Mouse (Mus musculus): ENCODE data around the gene Mterf2.

The Mterf2 gene

GRCm38 (mm10) chr10:85127395-85128287 is at the start of gene Mterf2:
TSS of gene Mterf2 (minus strand) at chr10:85128027.
- DNase-seq: peak; percentile 99

GRCm38 (mm10) chr10:85176640-85177039 is 48.8 kb upstream of the Mterf2 start:
- no peak for DNase-seq

- DNase-seq: no peak
Measured at GRCm38 (mm10) chr10:85165306-85165705, 37.5 kb upstream of the Mterf2 start.

GRCm38 (mm10) chr10:85164791-85165190 is 37.0 kb upstream of the Mterf2 start:
- DNase-seq: no peak

GRCm38 (mm10) chr10:85161745-85162351 is 34.0 kb upstream of the Mterf2 start:
- peak; percentile 68 for DNase-seq

GRCm38 (mm10) chr10:85159989-85160619 is 32.3 kb upstream of the Mterf2 start:
- no peak for DNase-seq

GRCm38 (mm10) chr10:85157451-85157850 is 29.6 kb upstream of the Mterf2 start:
- DNase-seq: no peak

GRCm38 (mm10) chr10:85154195-85154594 is 26.4 kb upstream of the Mterf2 start:
- DNase-seq: peak; percentile 78

GRCm38 (mm10) chr10:85149226-85149625 is 21.4 kb upstream of the Mterf2 start:
- DNase-seq: no peak

GRCm38 (mm10) chr10:85146282-85146681 is 18.5 kb upstream of the Mterf2 start:
- no peak for DNase-seq

- no peak for DNase-seq
Measured at GRCm38 (mm10) chr10:85141465-85141864, 13.6 kb upstream of the Mterf2 start.

GRCm38 (mm10) chr10:85136573-85136972 is 8.7 kb upstream of the Mterf2 start:
- DNase-seq: no peak

- peak; percentile 55 for DNase-seq
Measured at GRCm38 (mm10) chr10:85128453-85128852, 626 bp upstream of the Mterf2 start.

- no peak for DNase-seq
Measured at GRCm38 (mm10) chr10:85125184-85125583, 2.6 kb downstream of the Mterf2 start.

- DNase-seq: no peak
Measured at GRCm38 (mm10) chr10:85114409-85114808, 13.4 kb downstream of the Mterf2 start.

- peak; percentile 25 for DNase-seq
Measured at GRCm38 (mm10) chr10:85103085-85103885, 24.5 kb downstream of the Mterf2 start.

GRCm38 (mm10) chr10:85102247-85103084 is 25.4 kb downstream of the Mterf2 start, which contains the start of the genes Fhl4 and Tmem263:
TSS of gene Fhl4 (minus strand) at chr10:85102495.
TSS of gene Tmem263 (plus strand) at chr10:85102627.
- peak; percentile 82 for DNase-seq

- peak; percentile 8 for DNase-seq
Measured at GRCm38 (mm10) chr10:85101841-85102240, 26.0 kb downstream of the Mterf2 start.

- no peak for DNase-seq
Measured at GRCm38 (mm10) chr10:85071605-85072152, 56.1 kb downstream of the Mterf2 start.

Data from lung, postnatal 36 days (tissue).